Mouse (Mus musculus) thymus, adult 2 months (tissue): ENCODE data around the gene Gm5678.

Experiments
- CTCF ChIP-seq: fragments of 200-500 bp; IDR thresholded peaks from 2 replicates; pipeline ENCODE4 v1.5.1; 2012; ENCODE audit warnings: mild to moderate bottlenecking, control low read depth, low read length, moderate library complexity, borderline replicate concordance; ENCODE audit not compliant: control insufficient read depth, poor library complexity, insufficient read depth; ENCODE audit errors: extremely low read depth
- POLR2A ChIP-seq: fragments of 200-500 bp; IDR thresholded peaks from 2 replicates; pipeline ENCODE4 v1.6.1; 2012; ENCODE audit warnings: mild to moderate bottlenecking, low read length, control low read depth, moderate library complexity; ENCODE audit not compliant: control insufficient read depth, poor library complexity, insufficient read depth; ENCODE audit errors: extremely low read depth

DNA sequence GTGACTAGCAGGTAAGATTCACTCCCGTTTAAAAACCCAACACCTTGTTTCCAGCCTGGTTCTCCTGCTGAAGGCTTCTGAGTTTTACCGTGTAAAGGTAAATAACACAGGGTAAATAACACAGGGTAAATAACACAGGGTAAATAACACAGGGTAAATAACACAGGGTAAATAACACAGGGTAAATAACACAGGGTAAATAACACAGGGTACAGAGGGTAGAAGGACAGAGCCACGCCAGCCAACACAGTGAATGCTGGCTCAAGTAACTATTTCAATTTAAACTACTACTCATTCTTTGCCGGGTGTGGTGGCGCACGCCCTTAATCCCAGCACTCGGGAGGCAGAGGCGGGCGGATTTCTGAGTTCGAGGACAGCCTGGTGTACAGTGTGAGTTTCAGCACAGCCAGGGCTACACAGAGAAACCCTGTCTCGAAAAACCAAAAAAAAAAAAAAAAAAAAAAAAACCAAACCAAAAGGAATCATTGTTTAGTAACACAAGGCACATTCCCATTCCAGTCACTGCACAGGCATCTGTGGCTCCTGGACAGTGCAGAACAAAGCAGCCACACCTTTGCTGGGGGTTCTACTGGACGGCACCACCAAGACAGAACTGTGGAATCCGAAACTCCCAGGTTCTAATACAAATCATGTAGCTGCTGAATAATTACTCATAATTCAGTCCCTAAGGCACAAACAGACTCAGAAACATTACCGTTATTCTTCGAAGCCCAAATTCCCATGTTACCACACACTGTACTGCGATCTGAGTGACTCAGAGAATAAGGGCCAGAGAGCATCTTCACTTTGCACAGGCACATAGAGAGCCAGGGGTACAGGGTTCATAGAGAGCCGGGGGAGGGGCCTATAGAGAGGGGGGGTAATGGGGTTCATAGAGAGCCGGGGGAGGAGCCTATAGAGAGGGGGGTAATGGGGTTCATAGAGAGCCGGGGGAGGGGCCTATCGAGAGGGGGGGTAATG is 36.2 kb upstream of the Gm5678 start:
- TF ChIP-seq CTCF (no peak), POLR2A (no peak)
